Mouse (Mus musculus): ENCODE results near the gene Ngp.

GRCm38 (mm10) chr9:110369860-110370259 lies 49.7 kb upstream of the Ngp start:
- TF ChIP-seq FLI1 (IDR thresholded peaks at IDR 0.05; ENCODE audit: low read length) (no peak), GATA1 (IDR thresholded peaks at IDR 0.05; ENCODE audit: borderline replicate concordance, low read length) (no peak)
